Mouse (Mus musculus) adrenal gland, postnatal 10 days (tissue): ENCODE results near the gene Akap7. TPM values are rescaled to one million over a fixed set of nuclear protein-coding genes. Genes with fewer than 3 reads are reported as not detected.

ENCODE experiments used
- DNase-seq: peaks from one replicate; pipeline ENCODE4 v3.0.0; 2021; ENCODE audit warnings: mixed read lengths
- total RNA-seq, 2 experiments: library from RNA; stranded (reverse); gene quantifications; 2 replicates each; pipeline ENCODE4 v1.2.3; 2021

The Akap7 gene
- total RNA-seq, 2 experiments from 2014 or later = 86.7 to 110 TPM

DNA sequence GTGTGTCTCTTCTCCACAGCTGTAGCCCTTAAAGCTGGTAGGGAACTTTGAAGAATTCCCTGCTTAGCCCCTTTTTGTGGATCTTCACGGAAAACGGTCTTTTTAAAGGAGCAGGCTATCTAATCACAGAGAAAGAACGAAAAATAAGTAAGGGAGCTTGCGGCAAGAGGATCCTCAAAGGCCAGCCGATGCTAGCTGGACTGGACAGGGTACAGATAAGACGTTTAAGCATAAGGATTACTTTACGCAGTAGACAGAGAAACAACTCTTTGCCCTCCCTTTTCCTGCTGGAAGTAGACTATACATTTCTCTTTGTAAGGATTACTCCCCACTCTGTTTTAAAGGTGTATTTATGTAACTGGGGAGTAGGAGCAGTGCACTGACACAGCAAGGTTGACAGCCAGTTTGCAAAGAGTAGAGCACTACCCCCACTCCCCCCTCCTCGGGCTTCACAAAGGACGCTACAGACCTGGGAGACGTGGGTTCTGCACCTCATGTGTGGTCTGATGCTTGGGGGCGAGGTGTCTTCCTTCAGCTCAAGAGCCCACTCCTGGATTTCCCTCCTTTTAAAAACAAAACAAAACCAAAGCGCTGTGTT lies 9.9 kb downstream of the Akap7 start:
- DNase-seq = no peak

GRCm38 (mm10) chr10:25296657-25297369 lies 10.9 kb downstream of the Akap7 start:
- peak; percentile 95 for DNase-seq

DNA sequence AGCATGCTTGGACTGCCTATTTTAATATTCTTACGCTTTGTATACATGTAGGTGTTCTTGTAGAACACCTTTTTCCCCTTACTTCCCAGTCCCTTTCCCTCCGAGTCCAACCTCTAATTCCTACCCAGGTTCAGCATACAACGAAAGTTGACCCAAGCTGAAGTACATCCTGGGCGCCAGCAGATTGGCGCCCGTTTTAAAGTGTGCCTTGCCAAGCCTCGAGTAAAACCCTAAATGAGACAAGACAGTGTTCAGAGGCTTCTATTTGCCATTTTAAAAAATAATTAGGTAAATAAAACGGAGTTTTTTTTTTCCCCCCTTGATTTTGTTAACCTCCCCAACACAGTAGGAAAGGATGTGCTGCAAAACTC lies 11.4 kb downstream of the Akap7 start:
- DNase-seq = no peak

GRCm38 (mm10) chr10:25295836-25296235 lies 11.8 kb downstream of the Akap7 start:
- no peak for DNase-seq

- no peak for DNase-seq
Observed at GRCm38 (mm10) chr10:25294999-25295398, 12.7 kb downstream of the Akap7 start.

DNA sequence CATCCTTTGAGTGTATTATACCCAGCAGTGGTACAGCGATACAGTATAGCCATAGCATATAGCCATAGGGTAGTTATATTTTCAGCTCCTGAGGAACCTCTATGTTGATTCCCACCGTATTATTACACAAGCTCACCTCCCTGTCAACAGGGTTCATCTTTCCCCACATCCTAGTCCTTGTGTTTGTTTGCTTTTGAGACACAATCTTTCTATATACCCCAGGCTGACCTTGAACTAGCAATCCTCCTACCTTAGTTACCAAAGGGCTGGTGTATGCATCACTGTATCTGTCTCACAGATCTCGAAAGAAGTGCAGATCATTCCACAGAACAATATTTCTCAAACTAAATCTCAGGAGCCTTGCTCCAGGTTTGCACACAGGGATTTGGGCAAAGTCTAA lies 13.9 kb downstream of the Akap7 start:
- no peak for DNase-seq

- DNase-seq = no peak
Observed at GRCm38 (mm10) chr10:25291053-25291452, 16.6 kb downstream of the Akap7 start.

DNA sequence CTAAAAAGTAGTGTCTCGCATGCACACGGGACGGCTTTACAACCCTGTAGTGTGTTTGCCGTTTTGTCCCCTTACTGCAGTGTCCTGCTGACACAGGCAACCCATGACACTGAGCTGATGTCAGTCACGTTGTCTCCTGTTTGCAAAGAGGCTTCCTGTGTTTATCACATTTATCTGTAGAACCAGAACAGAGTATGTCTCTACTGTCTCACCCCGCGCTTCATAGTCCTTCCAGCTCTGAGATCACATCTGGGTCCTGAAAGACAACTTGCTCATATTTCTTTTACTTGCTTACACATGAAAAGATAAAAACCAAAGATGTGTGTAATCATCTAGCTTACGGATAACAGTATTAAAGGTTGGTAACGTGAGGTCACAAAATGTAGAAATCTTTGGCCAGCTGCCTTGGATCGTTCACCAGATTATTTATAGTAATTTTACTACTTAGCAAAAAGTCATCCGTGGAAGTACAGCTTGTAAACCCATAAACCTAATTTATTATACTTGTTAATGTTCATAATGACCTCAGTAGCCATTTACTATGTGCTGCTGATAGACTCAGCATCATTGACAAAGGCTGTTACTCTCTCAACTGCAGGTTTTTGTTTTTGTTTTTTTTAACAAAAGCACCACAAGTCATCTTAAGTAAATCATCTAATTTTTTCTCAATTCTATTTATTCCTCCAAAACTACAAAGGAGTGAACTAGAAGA lies 22.4 kb downstream of the Akap7 start:
- DNase-seq = peak; percentile 41

DNA sequence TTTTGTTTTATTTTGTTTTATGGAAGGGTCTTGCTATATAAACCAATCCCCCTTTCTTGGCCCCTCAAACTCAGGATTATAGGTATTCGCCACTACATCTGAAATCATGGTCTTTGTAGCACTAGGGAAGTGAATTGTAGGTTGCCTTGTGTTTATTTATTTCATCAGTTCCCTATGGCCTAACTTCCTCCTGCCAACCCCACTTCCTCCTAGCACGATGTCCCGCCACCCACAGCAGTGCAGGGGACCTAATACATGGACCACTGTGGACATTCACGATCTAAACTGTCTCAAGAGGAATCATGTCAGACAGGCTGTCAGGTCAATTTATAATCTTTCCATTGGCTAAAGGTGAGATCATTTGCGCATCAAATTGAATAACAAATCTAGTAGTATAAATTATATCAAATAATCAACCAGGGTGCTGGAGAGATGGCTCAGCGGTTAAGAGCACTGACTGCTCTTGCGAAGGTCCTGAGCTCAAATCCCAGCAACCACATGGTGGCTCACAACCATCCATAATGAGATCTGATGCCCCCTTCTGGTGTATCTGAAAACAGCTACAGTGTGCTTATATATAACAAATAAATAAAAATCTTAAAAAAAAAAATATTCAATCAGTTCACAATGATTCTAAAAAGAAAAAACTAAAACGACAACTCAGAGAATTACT lies 23.1 kb downstream of the Akap7 start:
- no peak for DNase-seq

DNA sequence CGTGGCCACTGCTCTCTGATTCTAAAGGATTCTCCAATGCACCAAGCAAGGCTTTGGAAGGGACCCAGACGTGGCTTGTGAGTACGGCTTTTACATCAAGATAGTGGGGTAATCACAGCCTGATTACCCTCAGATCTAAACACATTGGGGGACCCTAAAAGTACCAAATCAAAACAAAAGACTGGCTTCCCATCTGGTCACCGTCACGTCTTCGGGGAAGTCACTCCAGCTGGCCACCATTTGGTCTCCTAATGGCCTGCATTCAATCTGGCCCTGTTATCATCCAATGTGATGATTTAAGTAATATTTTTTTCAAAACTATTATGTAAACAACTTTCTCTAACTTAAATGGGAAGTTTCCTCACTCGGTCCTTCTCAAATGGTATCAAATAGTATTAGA lies 24.3 kb downstream of the Akap7 start:
- no peak for DNase-seq

- DNase-seq = no peak
Observed at GRCm38 (mm10) chr10:25280141-25280540, 27.5 kb downstream of the Akap7 start.

DNA sequence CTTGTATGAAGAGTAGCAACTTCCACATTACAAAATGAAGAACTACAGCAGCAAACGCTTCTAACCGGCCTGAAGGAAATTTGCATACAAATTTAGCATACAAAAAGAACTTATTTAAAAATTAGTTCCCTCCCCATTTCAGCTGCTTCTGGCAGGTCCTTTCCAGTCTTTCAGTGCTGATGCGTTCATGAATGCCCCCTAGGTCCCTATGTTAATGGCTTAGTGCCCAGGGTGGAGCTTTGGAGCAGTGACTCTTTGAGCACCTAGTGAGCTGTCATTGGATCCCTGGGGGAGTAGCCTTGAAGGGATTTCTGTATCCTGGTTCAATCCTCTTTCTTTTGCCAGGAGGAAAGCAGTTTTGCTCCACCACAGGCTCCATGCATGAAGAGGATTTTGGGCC lies 28.3 kb downstream of the Akap7 start:
- DNase-seq = no peak

- DNase-seq = no peak
Observed at GRCm38 (mm10) chr10:25275492-25275891, 32.2 kb downstream of the Akap7 start.

DNA sequence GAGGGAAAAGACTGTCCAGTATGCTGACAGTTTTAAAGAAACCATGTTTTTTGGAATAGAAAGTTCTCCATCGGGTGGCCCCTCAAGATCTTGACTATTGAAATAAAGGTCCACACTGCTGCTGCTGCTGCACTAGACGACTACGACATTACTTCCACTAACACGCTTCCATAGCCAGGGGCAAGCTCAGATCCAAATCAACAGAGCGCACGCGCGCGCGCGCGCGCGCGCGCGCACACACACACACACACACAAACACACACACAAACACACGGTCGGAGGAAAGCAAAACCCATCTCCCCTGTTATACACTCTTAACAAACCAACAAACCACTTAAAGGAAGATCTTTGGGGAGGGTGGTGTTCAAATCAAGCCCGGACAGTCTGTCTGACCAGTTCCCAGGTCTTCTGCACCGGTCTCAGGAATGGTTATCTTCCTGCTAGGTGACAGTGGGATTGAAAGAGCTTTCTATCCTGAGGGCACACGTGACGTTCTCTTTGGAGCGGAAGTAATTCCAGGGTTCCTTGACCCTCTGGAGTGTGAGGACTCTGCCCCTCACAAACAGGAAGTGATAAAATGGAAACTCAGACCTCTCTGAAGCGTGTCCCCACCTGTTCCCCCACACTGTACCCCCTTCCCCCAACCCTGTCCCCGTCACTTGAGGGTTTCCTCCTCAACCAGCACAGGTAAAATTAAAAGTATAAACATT lies 32.9 kb downstream of the Akap7 start:
- no peak for DNase-seq

DNA sequence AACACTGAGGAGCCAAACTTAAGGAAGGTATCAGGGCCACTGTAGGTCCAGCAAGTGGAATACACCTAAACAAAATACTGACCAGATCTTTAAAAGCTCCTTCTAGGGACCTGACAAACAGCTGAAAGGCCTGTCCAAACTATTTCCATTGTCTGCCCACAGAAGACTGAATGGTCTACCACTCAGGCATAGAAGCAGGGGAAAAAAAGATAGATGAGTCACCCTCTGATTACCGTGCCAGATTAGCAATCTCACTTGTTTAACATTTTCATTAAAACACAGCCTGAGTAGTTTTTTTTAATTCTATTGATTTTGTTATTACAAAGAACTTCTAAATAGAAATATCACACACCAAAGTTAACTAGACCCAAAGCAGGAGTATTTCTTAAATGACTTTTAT lies 33.9 kb downstream of the Akap7 start:
- DNase-seq = no peak

GRCm38 (mm10) chr10:25271756-25272155 lies 35.9 kb downstream of the Akap7 start:
- no peak for DNase-seq

GRCm38 (mm10) chr10:25271207-25271606 lies 36.5 kb downstream of the Akap7 start:
- DNase-seq = no peak

DNA sequence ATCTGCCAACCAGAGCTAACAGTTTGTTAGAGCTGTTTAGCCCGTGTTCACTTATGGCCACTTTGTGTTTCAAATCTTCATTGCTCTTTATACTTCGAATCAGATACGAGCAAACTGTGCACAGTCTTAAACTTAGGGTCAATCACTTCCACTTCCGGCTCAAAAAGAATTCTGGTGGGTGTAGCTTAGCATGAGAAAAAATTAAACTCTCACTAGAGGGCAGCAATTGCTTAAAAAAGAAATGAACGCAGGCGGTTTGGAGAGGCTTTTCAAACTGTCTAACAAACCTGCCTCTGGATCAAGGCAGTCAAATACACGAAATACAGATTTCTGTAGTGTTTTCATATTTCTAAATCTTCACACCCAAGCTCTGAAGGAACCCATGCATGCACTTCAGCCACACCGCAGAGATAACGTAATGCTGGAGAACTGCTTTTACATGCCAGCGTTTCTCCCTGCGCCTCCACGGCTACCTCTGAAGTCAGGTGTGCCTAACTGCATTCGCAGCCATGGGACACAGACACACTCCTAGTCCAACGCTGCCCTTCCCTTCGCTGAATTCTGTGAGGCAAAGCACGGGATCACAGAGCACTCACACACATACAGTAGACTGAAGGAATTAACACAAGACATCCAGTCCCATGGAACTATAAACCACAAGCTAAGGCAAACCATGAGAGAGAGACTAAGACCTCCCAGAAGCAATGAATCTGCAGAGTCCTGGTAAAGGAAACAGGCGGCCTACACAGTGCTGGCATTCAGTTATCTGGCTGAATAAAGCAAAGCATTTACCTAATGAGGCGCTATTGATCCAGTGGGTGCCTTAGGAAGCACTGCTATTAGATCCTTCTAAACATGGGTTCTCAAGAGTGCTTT lies 39.0 kb downstream of the Akap7 start:
- peak; percentile 29 for DNase-seq

- DNase-seq = no peak
Observed at GRCm38 (mm10) chr10:25261176-25261575, 46.5 kb downstream of the Akap7 start.

DNA sequence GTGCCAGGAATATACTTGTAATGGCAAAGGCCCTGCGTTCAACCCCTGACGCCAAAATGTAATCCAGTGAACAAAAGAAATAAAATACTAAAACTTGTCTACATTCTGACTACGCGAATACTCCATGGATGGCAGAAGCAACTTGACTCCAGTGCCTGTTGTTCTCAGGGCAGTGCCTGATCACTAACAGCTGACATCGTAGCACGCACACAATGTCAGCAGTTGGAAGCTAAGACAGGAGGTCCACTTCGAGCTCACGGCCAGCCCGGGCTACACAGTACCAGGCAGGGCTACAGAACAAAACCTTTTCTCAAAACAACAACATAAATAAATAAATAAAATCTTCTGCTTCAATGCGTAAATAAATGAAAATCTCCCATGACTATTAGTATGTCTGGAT lies 46.9 kb downstream of the Akap7 start:
- DNase-seq = no peak

DNA sequence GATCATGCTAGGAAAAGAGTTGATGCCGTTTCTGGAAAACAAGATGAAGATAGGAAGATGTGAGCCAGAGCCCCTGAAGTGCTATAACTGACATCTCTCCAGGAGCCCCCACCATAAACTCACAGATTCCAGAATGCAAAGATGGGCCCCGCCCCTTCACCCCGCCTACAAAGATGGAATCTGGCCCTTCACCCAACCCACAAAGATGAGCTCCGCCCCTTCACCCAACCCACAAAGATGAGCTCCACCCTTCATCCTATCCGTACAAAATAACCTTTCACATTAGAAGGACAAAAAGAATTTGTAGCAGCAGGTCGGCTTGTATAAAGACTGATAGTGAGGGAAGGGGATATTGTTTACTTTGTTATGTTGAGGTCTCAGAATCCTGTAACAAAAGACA lies 49.5 kb downstream of the Akap7 start:
- DNase-seq = no peak
